Mouse (Mus musculus) macrophage (primary cell): ENCODE results near the gene Rapgef6. TPM values are rescaled to one million over a fixed set of nuclear protein-coding genes. Genes with fewer than 3 reads are reported as not detected.
"Not testable (repeated sequence)": the region's sequence is repeated elsewhere in the genome, so short reads cannot be mapped to it uniquely, and the experiment has no call there.

Experiments
- H3K27ac ChIP-seq: fragments of 350-480 bp; formaldehyde crosslinking; 2 replicates; pipeline ENCODE4 v1.9.0; 2021
- H3K36me3 ChIP-seq: fragments of 350-480 bp; formaldehyde crosslinking; 2 replicates; pipeline ENCODE4 v1.9.0; 2021; ENCODE audit errors: inconsistent target
- H3K4me3 ChIP-seq: fragments of 350-480 bp; formaldehyde crosslinking; 2 replicates; pipeline ENCODE4 v1.9.0; 2021; ENCODE audit errors: inconsistent target
- H3K79me2 ChIP-seq: fragments of 350-480 bp; formaldehyde crosslinking; 2 replicates; pipeline ENCODE4 v1.9.0; 2021; ENCODE audit errors: inconsistent target
- WGBS: methylation state at CpG from one replicate; pipeline ENCODE4 v1.1.7; 2026; ENCODE audit warnings: inconsistent platforms; ENCODE audit not compliant: missing documents; 5-methylcytosine and 5-hydroxymethylcytosine counted together
- polyA plus RNA-seq: library from polyadenylated mRNA; stranded (reverse); fragments of 250-400 nt; gene quantifications from 3 replicates; pipeline ENCODE4 v1.2.4, GENCODE M21; 2018; ENCODE audit warnings: inconsistent platforms

Gene Rapgef6
- polyA plus RNA-seq, 1 experiment from 2014 or later, result 20.6 TPM

GRCm38 (mm10) chr11:54534871-54535270, 12.2 kb downstream of the Rapgef6 start:
- peaks cover 86% of the 10 kb centered on the region for H3K79me2 ChIP-seq
- H3K4me3 ChIP-seq, result no peak overlapping the region
- no peaks in the 10 kb centered on the region for H3K36me3 ChIP-seq
- no peak overlapping the region for H3K27ac ChIP-seq
- WGBS, result 47% methylated on average over 6 of the region's 6 CpGs

- 75% methylated on average over 2 of the region's 2 CpGs for WGBS
- Histone ChIP-seq H3K79me2 (peaks cover 81% of the 10 kb centered on the region), H3K36me3 (no peaks in the 10 kb centered on the region), H3K4me3 (no peak overlapping the region), H3K27ac (no peak overlapping the region)
Observed at GRCm38 (mm10) chr11:54539031-54539430, 16.4 kb downstream of the Rapgef6 start.

- Histone ChIP-seq H3K27ac (no peak overlapping the region), H3K79me2 (peaks cover 81% of the 10 kb centered on the region), H3K4me3 (no peak overlapping the region), H3K36me3 (no peaks in the 10 kb centered on the region)
- 87% methylated on average over 2 of the region's 2 CpGs for WGBS
Observed at GRCm38 (mm10) chr11:54539486-54539885, 16.8 kb downstream of the Rapgef6 start.

- Histone ChIP-seq H3K36me3 (no peaks in the 10 kb centered on the region), H3K27ac (no peak overlapping the region), H3K4me3 (no peak overlapping the region), H3K79me2 (peaks cover 76% of the 10 kb centered on the region)
Observed at GRCm38 (mm10) chr11:54540328-54540727, 17.7 kb downstream of the Rapgef6 start.

DNA sequence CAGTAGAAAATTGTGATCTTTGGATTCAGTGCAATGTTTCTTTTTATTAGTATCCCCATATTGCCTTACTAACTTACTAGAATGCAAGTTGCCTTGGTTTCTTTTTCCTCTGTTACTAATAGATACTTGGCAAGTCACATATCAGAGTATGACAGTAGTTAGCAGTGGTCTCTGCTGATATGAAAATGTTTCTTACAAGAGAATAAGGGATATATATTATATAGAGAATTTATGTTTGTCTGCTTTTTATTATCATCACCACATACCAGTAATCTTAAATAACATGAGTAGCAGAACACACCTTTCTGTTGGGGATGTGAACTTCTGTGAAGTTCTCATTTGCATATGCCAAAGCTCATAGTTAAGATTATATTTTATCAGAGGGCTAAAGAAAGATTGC, 19.8 kb downstream of the Rapgef6 start:
- peaks cover 55% of the 10 kb centered on the region for H3K79me2 ChIP-seq
- no peak overlapping the region for H3K27ac ChIP-seq
- H3K36me3 ChIP-seq, result no peaks in the 10 kb centered on the region
- H3K4me3 ChIP-seq, result no peak overlapping the region

DNA sequence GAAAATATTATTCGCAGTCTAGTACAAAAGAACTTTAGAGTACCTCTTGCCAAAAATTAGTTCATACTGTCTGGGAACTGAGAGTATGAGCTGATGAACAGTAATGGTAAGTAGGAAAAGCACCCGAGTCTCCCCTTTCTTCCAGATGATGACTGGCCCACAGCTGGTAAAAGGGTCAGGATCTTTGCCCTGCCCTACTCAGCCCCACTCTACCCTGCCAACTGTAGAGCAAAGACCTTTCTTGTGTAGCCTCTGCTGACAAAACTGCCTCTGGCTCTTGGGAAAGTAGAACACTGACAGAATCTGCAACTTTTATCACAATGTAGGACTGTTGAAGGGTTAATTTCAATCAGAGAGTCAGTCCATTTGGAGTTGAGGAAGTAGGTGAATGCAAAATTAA, 32.3 kb downstream of the Rapgef6 start:
- Histone ChIP-seq H3K79me2 (no peaks in the 10 kb centered on the region), H3K27ac (no peak overlapping the region), H3K4me3 (no peak overlapping the region), H3K36me3 (no peaks in the 10 kb centered on the region)
- 76% methylated on average over 2 of the region's 2 CpGs for WGBS

- H3K79me2 ChIP-seq, result no peaks in the 10 kb centered on the region
- no peaks in the 10 kb centered on the region for H3K36me3 ChIP-seq
- no peak overlapping the region for H3K27ac ChIP-seq
- 25% methylated on average over 5 of the region's 5 CpGs for WGBS
- no peak overlapping the region for H3K4me3 ChIP-seq
Observed at GRCm38 (mm10) chr11:54562761-54563160, 40.1 kb downstream of the Rapgef6 start.

- H3K4me3 ChIP-seq, result no peak overlapping the region
- H3K27ac ChIP-seq, result no peak overlapping the region
- no peaks in the 10 kb centered on the region for H3K79me2 ChIP-seq
- H3K36me3 ChIP-seq, result no peaks in the 10 kb centered on the region
- 67% methylated on average over 1 of the region's 1 CpGs for WGBS
Observed at GRCm38 (mm10) chr11:54567959-54568358, 45.3 kb downstream of the Rapgef6 start.

- Histone ChIP-seq H3K36me3 (no peaks in the 10 kb centered on the region), H3K4me3 (no peak overlapping the region), H3K79me2 (no peaks in the 10 kb centered on the region), H3K27ac (no peak overlapping the region)
- WGBS, result 94% methylated on average over 2 of the region's 2 CpGs
Observed at GRCm38 (mm10) chr11:54574741-54575140, 52.1 kb downstream of the Rapgef6 start.

GRCm38 (mm10) chr11:54592585-54592984, 69.9 kb downstream of the Rapgef6 start:
- no peaks in the 10 kb centered on the region for H3K79me2 ChIP-seq
- peaks cover 5% of the 10 kb centered on the region; the same call in 1 of the 2 replicates for H3K36me3 ChIP-seq
- H3K4me3 ChIP-seq, result no peak overlapping the region
- no peak overlapping the region for H3K27ac ChIP-seq
- 87% methylated on average over 3 of the region's 3 CpGs for WGBS

GRCm38 (mm10) chr11:54594049-54594448, 71.4 kb downstream of the Rapgef6 start:
- Histone ChIP-seq H3K79me2 (no peaks in the 10 kb centered on the region), H3K36me3 (peaks cover 8% of the 10 kb centered on the region), H3K4me3 (no peak overlapping the region), H3K27ac (no peak overlapping the region)
- WGBS, result 80% methylated on average over 2 of the region's 2 CpGs

GRCm38 (mm10) chr11:54595053-54595452, 72.4 kb downstream of the Rapgef6 start:
- H3K79me2 ChIP-seq, result no peaks in the 10 kb centered on the region
- no peak overlapping the region for H3K4me3 ChIP-seq
- H3K27ac ChIP-seq, result no peak overlapping the region
- WGBS, result 95% methylated on average over 4 of the region's 4 CpGs
- H3K36me3 ChIP-seq, result peaks cover 9% of the 10 kb centered on the region

DNA sequence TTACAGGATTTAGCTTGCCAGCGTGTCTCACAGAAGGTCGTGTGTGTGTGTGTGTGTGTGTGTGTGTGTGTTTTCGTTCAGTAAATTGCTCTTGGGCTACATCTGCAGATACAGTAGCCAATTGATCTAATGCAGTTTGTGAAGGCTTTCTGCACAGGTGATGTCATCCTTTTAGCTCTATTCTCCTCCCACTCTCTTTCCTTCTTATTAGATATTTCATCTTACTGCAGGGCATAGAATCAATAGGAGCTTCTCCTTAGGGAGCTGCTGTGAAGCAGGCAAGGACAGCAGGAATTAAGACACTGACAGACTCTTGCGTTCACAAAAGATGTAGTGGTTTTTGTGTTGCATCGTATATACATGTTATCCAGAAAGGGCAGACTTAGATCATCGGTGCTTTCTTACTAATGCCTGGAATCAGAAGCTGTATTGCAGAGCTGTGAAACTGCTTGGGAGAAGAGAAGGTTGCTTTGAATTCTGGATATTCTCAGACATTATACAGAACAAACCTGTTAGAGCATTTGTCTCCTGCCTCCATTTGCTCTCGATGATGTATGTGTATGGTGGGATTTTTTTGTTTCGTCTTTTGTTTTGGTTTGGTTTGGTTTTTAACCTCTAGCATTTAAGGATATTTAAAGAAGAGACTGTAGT, 73.4 kb downstream of the Rapgef6 start:
- Histone ChIP-seq H3K4me3 (no peak overlapping the region), H3K36me3 (peaks cover 15% of the 10 kb centered on the region), H3K79me2 (no peaks in the 10 kb centered on the region; the same call in 1 of the 2 replicates), H3K27ac (no peak overlapping the region)
- WGBS, result 95% methylated on average over 8 of the region's 8 CpGs

- WGBS, result 100% methylated on average over 1 of the region's 1 CpGs
- Histone ChIP-seq H3K36me3 (peaks cover 26% of the 10 kb centered on the region), H3K4me3 (no peak overlapping the region), H3K27ac (no peak overlapping the region), H3K79me2 (peaks cover 8% of the 10 kb centered on the region)
Observed at GRCm38 (mm10) chr11:54597902-54598447, 75.3 kb downstream of the Rapgef6 start.

DNA sequence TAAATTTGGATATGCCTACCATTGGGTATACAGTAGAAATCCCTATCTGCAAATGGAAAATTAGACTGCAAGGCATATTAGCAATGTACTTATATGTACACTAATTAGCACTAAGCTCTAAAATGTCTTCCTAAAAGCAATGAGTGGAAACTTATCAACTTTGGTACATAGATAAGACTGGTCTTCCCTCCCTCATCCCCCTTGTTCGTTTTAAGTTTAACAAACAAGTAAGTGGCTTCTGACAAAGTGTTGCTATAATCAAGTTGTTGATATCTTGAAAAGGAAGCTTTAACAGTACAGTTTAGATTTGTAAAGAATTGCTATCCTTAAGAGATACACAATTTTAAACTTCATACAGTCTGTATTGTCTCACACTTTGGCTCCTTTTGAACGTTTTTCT, 78.5 kb downstream of the Rapgef6 start:
- WGBS, result 96% methylated on average over 2 of the region's 2 CpGs
- Histone ChIP-seq H3K79me2 (peaks cover 37% of the 10 kb centered on the region), H3K36me3 (peaks cover 31% of the 10 kb centered on the region), H3K27ac (no peak overlapping the region), H3K4me3 (no peak overlapping the region)

DNA sequence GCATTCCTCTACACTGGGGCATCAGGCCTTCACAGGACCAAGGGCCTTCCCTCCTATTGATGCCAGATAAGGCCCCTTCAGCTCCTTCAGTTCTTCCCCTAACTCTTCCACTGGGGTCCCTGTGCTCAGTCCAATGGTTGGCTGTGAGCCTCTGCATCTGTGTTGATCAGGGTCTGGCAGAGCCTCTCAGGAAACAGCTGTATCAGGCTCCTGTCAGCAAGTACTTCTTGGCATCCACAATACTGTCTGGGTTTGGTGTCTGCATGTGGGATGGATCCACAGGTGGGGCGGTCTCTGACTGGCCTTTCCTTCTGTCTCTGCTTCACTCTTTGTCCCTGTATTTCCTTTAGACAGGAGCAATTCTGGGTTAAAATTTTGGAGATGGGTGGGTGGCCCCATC, 80.1 kb downstream of the Rapgef6 start:
- not testable (repeated sequence) for H3K27ac ChIP-seq, H3K4me3 ChIP-seq
- peaks cover 47% of the 10 kb centered on the region for H3K36me3 ChIP-seq
- H3K79me2 ChIP-seq, result peaks cover 54% of the 10 kb centered on the region
- whole genome bisulfite sequencing, result no CpG with 5 or more reads among the region's 1 CpGs
